ENCODE assay signal across 9 mouse cellular contexts in the genomic region with DNA sequence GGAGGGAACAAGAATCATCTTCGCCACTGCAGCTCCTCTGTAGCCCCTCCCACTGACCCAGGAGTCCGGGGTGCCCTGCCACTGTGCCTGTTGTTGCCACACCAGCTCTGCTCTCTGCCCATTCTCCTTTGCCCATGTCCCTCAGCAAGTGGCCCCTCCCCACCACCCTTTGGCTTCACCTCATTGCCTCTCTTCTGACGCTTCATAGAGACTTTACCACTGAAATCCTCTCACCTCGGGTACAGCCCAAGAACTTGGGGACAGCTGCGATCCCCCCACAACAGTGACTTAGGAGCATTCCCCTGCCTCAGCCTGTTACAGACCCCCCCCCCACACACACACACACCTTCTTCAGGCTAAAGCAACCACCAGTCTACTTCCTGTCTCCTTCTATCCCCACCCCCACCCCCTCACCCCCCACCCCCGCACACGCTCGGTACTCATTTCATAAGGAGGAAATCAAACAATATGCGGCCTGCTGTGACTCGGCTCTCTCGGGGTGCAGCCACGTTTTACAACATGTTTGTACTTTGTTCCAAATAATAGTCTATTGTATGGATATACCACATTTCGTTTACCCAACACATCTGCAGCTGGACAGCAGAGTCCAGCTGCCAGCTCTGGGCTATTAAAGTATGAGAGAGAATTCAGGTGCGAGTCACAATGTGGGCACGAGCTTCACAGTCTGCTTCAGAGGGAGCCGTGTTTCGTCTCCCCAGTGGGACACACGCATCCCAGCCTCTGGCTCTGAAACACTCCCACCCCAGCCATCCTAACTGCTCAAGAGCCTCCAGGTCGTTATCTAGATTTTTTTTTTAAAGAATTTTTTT. TPM values are rescaled to one million over a fixed set of nuclear protein-coding genes. Genes with fewer than 3 reads are reported as not detected.
DNase-seq lines count a peak whose midpoint lies in the region; ATAC-seq and TF ChIP-seq lines count a peak whose summit lies in the region.
"Had no signal": no experiment of that assay in that cellular context is flagged by ENCODE, and none has a peak within 500 bp of the region (broad histone marks: within the 10 kb centered on the region; RNA-seq: fewer than 3 reads in every experiment).

No protein-coding gene starts in this region.

- no peaks in the 10 kb centered on the region for H3K27me3 ChIP-seq in heart, embryonic 12.5 days (replicated peaks)
- H3K27me3 ChIP-seq in heart, adult 2 months (ENCODE audit: control insufficient read depth, insufficient read depth, low read length) = no peaks in the 10 kb centered on the region
- H3K27me3 ChIP-seq: hindbrain, embryonic 15.5 days had no signal

- H3K79me2 ChIP-seq in heart, adult 2 months (replicated peaks; ENCODE audit: control insufficient read depth, insufficient read depth, low read length) = no peaks in the 10 kb centered on the region

- no peak for ATAC-seq in heart, embryonic 12.5 days (ENCODE audit: insufficient number of reproducible peaks, low FRiP score)

- no peaks in the 10 kb centered on the region for H3K36me3 ChIP-seq in heart, embryonic 12.5 days
- no peaks in the 10 kb centered on the region for H3K36me3 ChIP-seq in heart, adult 2 months (ENCODE audit: control insufficient read depth, insufficient read depth, low read length)
- H3K36me3 ChIP-seq: hindbrain, embryonic 15.5 days had no signal

- no peak overlapping the region for H3K4me3 ChIP-seq in heart, embryonic 12.5 days
- H3K4me3 ChIP-seq in heart, adult 2 months = no peak overlapping the region
- H3K4me3 ChIP-seq: hindbrain, embryonic 15.5 days had no signal

- H3K4me2 ChIP-seq in heart, embryonic 12.5 days = no peak overlapping the region
- H3K4me2 ChIP-seq: hindbrain, embryonic 15.5 days had no signal

- no peak for TF ChIP-seq POLR2A in heart, adult 2 months (IDR thresholded peaks at IDR 0.05; ENCODE audit: insufficient read depth, low read depth, low read length)

- TF ChIP-seq EP300 in heart, adult 2 months (IDR thresholded peaks at IDR 0.05; ENCODE audit: insufficient read depth, low read depth, low read length) = no peak

- H3K9ac ChIP-seq in heart, embryonic 12.5 days = no peak overlapping the region
- H3K9ac ChIP-seq in heart, adult 2 months (ENCODE audit: low read depth, low read length) = no peak overlapping the region
- H3K9ac ChIP-seq: hindbrain, embryonic 15.5 days had no signal

- DNase-seq in heart, adult 2 months = no peak
- DNase-seq in spleen, adult 18-20 months = peak; percentile 23 to 30
- no peak for DNase-seq in spleen, adult 12 weeks (ENCODE audit: low spot score)
- DNase-seq in naive thymus-derived CD4-positive, alpha-beta T cell, adult 2 months (ENCODE audit: low read depth) = peak; percentile 63
- DNase-seq in cerebellum, adult 11-12 months = no peak
- DNase-seq in liver = no peak
- DNase-seq in testis, postnatal 10 days (ENCODE audit: low spot score) = no peak

- intact Hi-C loops in heart, adult 2 months (cut with DNase I) = no loop called here

- H3K4me1 ChIP-seq in heart, embryonic 12.5 days (replicated peaks) = peaks cover 79% of the 10 kb centered on the region
- H3K4me1 ChIP-seq in heart, adult 2 months (ENCODE audit: control insufficient read depth, insufficient read depth, low read length) = peaks cover 11% of the 10 kb centered on the region

- H3K9me3 ChIP-seq in heart, embryonic 12.5 days (replicated peaks) = no peaks in the 10 kb centered on the region
- H3K9me3 ChIP-seq: hindbrain, embryonic 15.5 days had no signal

- peak overlapping the region; percentile 51; the same call in 1 of the 2 replicates for H3K27ac ChIP-seq in heart, embryonic 12.5 days (ENCODE audit: poor library complexity, severe bottlenecking)
- H3K27ac ChIP-seq in heart, adult 2 months = no peak overlapping the region
- H3K27ac ChIP-seq: hindbrain, embryonic 15.5 days had no signal

- TF ChIP-seq CTCF in heart, adult 2 months (IDR thresholded peaks at IDR 0.05) = no peak

- WGBS in heart, embryonic 12.5 days = 76% methylated on average over 19 of the region's 19 CpGs
- WGBS in heart, adult 2 months = 70% methylated on average over 19 of the region's 19 CpGs

RNA-seq across cellular contexts. Expression of a gene that starts 23.5 kb away (rescaled TPM):
- 12.4 and 14.1 TPM in 2 replicates for polyA plus RNA-seq in heart, embryonic 12.5 days (2016; fragmentation: Nextera tagmentation; extraction: Ambion mirVana)
- total RNA-seq in heart, adult 2 months (2021) = 1 to 10 TPM; 6.0 to 7.7 TPM
- polyA plus RNA-seq in heart, adult 2 months (2012; rRNA removed) = 9.0 and 14.5 TPM in 2 replicates

Comparison
In these comparisons a context has a peak if more than half of its experiments do, and no peak if none do; other contexts are left out.
1. DNase-seq: peak in spleen, adult 18-20 months (2 of 2) and naive thymus-derived CD4-positive, alpha-beta T cell, adult 2 months (single experiment); none in heart, adult 2 months (0 of 2), spleen, adult 12 weeks (single experiment), cerebellum, adult 11-12 months (single experiment), liver (single experiment) and testis, postnatal 10 days (single experiment).